Mouse (Mus musculus): ENCODE measurements around the gene Smarca5.

GRCm38 (mm10) chr8:80739932-80740331, 635 bp upstream of the Smarca5 start:
- TF ChIP-seq MAX (IDR thresholded peaks at IDR 0.05) = no peak
- no peak for TF ChIP-seq CTCF (IDR thresholded peaks at IDR 0.05; ENCODE audit: control insufficient read depth, insufficient read depth, insufficient read length)
- no peak for TF ChIP-seq USF1 (IDR thresholded peaks at IDR 0.05; ENCODE audit: low read depth)
- no peak for TF ChIP-seq MYOG (IDR thresholded peaks at IDR 0.05; ENCODE audit: control insufficient read depth, extremely low read depth, insufficient read length)
- TF ChIP-seq MYOD1 (IDR thresholded peaks at IDR 0.05; ENCODE audit: control insufficient read depth, insufficient read length, low read depth) = no peak
